Mouse (Mus musculus) CD4-positive, CD25-positive, alpha-beta regulatory T cell, adult 4 months (primary cell): Measurements from ENCODE around the gene Qrich2. TPM values are rescaled to one million over a fixed set of nuclear protein-coding genes. Genes with fewer than 3 reads are reported as not detected.
A peak's percentile ranks its signal among the peaks of the same experiment; 100 is the strongest.

ENCODE experiments used
- ATAC-seq: one replicate; pipeline ENCODE4 v1.8.0; 2017
- polyA plus RNA-seq, 2 experiments: library from polyadenylated mRNA; unstranded; fragments of 100-300 nt; shearing (Covaris generic); gene quantifications; one replicate each; pipeline ENCODE4 v1.2.1; 2017

Gene Qrich2
- polyA plus RNA-seq, 2 experiments from 2014 or later = not detected

GRCm38 (mm10) chr11:116406231-116406728 lies 59.8 kb downstream of the Qrich2 start:
- ATAC-seq = peak; percentile 89

GRCm38 (mm10) chr11:116405601-116406000 lies 60.4 kb downstream of the Qrich2 start:
- no peak for ATAC-seq

GRCm38 (mm10) chr11:116400560-116400959 lies 65.5 kb downstream of the Qrich2 start:
- ATAC-seq = peak; percentile 22

- no peak for ATAC-seq
Measured at GRCm38 (mm10) chr11:116398348-116398677, 67.7 kb downstream of the Qrich2 start.

- no peak for ATAC-seq
Measured at GRCm38 (mm10) chr11:116397517-116398347, 68.3 kb downstream of the Qrich2 start.

GRCm38 (mm10) chr11:116396934-116397330 lies 69.1 kb downstream of the Qrich2 start:
- ATAC-seq = no peak

- no peak for ATAC-seq
Measured at GRCm38 (mm10) chr11:116396276-116396933, 69.6 kb downstream of the Qrich2 start.

GRCm38 (mm10) chr11:116394769-116395168 lies 71.3 kb downstream of the Qrich2 start:
- peak; percentile 69 for ATAC-seq

Other genes with a start within 250 kb of the Qrich2 start
- not detected for gene Evpl, start 228.2 kb downstream of the Qrich2 start, polyA plus RNA-seq
- 10 to 100 TPM; 39.5 to 53.9 TPM for gene Srp68, start 192.0 kb downstream of the Qrich2 start, polyA plus RNA-seq
- gene Galr2, start 185.3 kb downstream of the Qrich2 start, polyA plus RNA-seq = not detected
- 100 to 1,000 TPM in 1 of 2 experiments, 10 to 100 TPM in 1; 98.4 to 123 TPM for gene Exoc7, start 159.0 kb downstream of the Qrich2 start, polyA plus RNA-seq
- not detected for gene Foxj1, start 130.8 kb downstream of the Qrich2 start, polyA plus RNA-seq
- 1 to 10 TPM; 8.4 to 8.8 TPM for gene Rnf157, start 53.2 kb downstream of the Qrich2 start, polyA plus RNA-seq
- gene Ubald2, start 32.1 kb downstream of the Qrich2 start, polyA plus RNA-seq = 10 to 100 TPM; 12.2 to 13.0 TPM
- gene Prpsap1, start 28.0 kb upstream of the Qrich2 start, polyA plus RNA-seq = 10 to 100 TPM; 32.9 to 39.6 TPM
- under 1 TPM in 1 of 2 experiments, not detected in 1; 0.35 TPM for gene Sphk1, start 64.7 kb upstream of the Qrich2 start, polyA plus RNA-seq
- gene Ube2o, start 115.2 kb upstream of the Qrich2 start, polyA plus RNA-seq = 1 to 10 TPM; 1.1 to 3.5 TPM
- not detected for gene Aanat, start 120.2 kb upstream of the Qrich2 start, polyA plus RNA-seq
- gene Rhbdf2, start 160.8 kb upstream of the Qrich2 start, polyA plus RNA-seq = 1 to 10 TPM; 3.3 to 4.3 TPM
- not detected for gene Prcd, start 187.3 kb upstream of the Qrich2 start, polyA plus RNA-seq
- gene Cygb, start 188.1 kb upstream of the Qrich2 start, polyA plus RNA-seq = not detected